Mouse (Mus musculus) cerebellum, adult 2 months (tissue): ENCODE measurements around the gene Ubald1. TPM values are rescaled to one million over a fixed set of nuclear protein-coding genes. Genes with fewer than 3 reads are reported as not detected.
A peak's percentile ranks its signal among the peaks of the same experiment; 100 is the strongest.

Experiments used
- DNase-seq, 2 experiments: peaks; one replicate each; pipeline ENCODE4 v3.0.0; 2021
- H3K27ac ChIP-seq: fragments of 200-500 bp; 2 replicates; pipeline ENCODE4 v1.5.1; 2012; ENCODE audit warnings: low read length, control low read depth, inconsistent platforms; ENCODE audit not compliant: insufficient read depth
- H3K27me3 ChIP-seq: fragments of 200-500 bp; 2 replicates; pipeline ENCODE4 v1.6.1; 2012; ENCODE audit warnings: inconsistent platforms, mild to moderate bottlenecking, low read length, moderate library complexity; ENCODE audit not compliant: control insufficient read depth, insufficient read depth
- H3K4me1 ChIP-seq: fragments of 200-500 bp; 2 replicates; pipeline ENCODE4 v1.6.1; 2011; ENCODE audit warnings: low read length; ENCODE audit not compliant: control insufficient read depth, insufficient read depth
- H3K4me3 ChIP-seq: fragments of 200-500 bp; replicated peaks from 2 replicates; pipeline ENCODE3; 2011; ENCODE audit warnings: mild to moderate bottlenecking, low read depth, low read length, control low read depth; ENCODE audit not compliant: insufficient read depth
- CTCF ChIP-seq: fragments of 200-500 bp; IDR thresholded peaks from 2 replicates; pipeline ENCODE4 v1.5.1; 2011; ENCODE audit warnings: low read depth, mild to moderate bottlenecking, control low read depth, low read length, moderate library complexity, borderline replicate concordance; ENCODE audit not compliant: insufficient read depth
- POLR2A ChIP-seq: fragments of 200-500 bp; IDR thresholded peaks from 2 replicates; pipeline ENCODE4 v1.6.1; 2011; ENCODE audit warnings: low read length, control low read depth, borderline replicate concordance; ENCODE audit not compliant: insufficient read depth
- WGBS: fragments of 180-500 bp; shearing (Covaris S2); methylation state at CpG from one replicate; pipeline ENCODE4 v1.1.7; 2018; 5-methylcytosine and 5-hydroxymethylcytosine counted together
- polyA plus RNA-seq: library from polyadenylated mRNA; depleted of rRNA; stranded (reverse); fragments of >200 nt; gene quantifications from 2 replicates; pipeline ENCODE4 v1.2.3, GENCODE M21; 2012

Gene Ubald1
- polyA plus RNA-seq, 1 experiment: 57.9 TPM

DNA sequence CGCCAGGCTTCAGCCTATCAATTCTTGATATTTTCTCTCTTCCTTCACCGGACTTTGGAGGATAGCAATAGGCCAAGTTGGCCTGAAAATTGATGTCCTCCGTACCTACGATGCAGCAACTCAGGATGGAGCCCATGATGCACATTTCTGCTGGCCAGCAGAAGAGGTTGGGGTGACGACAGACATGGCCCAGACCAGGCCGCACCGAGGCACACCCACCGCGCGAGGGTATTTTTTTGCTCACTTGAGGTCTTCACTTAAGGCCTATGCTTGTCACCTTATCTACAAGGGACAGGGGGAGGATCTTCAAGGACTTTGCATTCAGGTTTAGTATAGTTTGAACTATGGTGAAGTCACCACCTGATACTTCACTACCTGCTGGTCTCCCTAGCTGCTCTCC lies 4.8 kb upstream of the Ubald1 start:
- no peak for DNase-seq
- TF ChIP-seq POLR2A (no peak), CTCF (no peak)
- Histone ChIP-seq H3K27ac (peak overlapping the region; percentile 98; the same call in 1 of the 2 replicates), H3K27me3 (no peaks in the 10 kb centered on the region), H3K4me3 (no peak overlapping the region), H3K4me1 (peaks cover 10% of the 10 kb centered on the region; the same call in 1 of the 2 replicates)
- WGBS: 94% methylated on average over 10 of the region's 10 CpGs

- WGBS: 47% methylated on average over 10 of the region's 10 CpGs
- no peak for TF ChIP-seq POLR2A
- TF ChIP-seq CTCF: no peak
- no peak overlapping the region for H3K4me3 ChIP-seq
- no peaks in the 10 kb centered on the region for H3K27me3 ChIP-seq
- no peak for DNase-seq
- H3K4me1 ChIP-seq: peaks cover 18% of the 10 kb centered on the region
- H3K27ac ChIP-seq: no peak overlapping the region
Measured at GRCm38 (mm10) chr16:4881400-4882351, 1.6 kb upstream of the Ubald1 start.

- Histone ChIP-seq H3K4me1 (peaks cover 22% of the 10 kb centered on the region), H3K4me3 (peak overlapping the region; percentile 89)
Measured at GRCm38 (mm10) chr16:4879708-4880124, 399 bp downstream of the Ubald1 start.

GRCm38 (mm10) chr16:4879101-4879707 lies 911 bp downstream of the Ubald1 start:
- under 1% methylated on average over 54 of the region's 54 CpGs for WGBS
- H3K4me3 ChIP-seq: peak overlapping the region; percentile 89
- H3K27ac ChIP-seq: peak overlapping the region; percentile 99
- no peak for TF ChIP-seq CTCF
- no peak for TF ChIP-seq POLR2A
- peaks cover 22% of the 10 kb centered on the region for H3K4me1 ChIP-seq
- no peaks in the 10 kb centered on the region for H3K27me3 ChIP-seq
- peak in 1 of 2 experiments; percentile 55 for DNase-seq

More at GRCm38 (mm10) chr16:4879708-4880124, 399 bp downstream of the Ubald1 start:
- peak; percentile 92 for DNase-seq
- Histone ChIP-seq H3K27ac (peak overlapping the region; percentile 99), H3K27me3 (no peaks in the 10 kb centered on the region)
- TF ChIP-seq CTCF (no peak), POLR2A (peak; percentile 90)
- 1% methylated on average over 40 of the region's 40 CpGs for WGBS

- no peak for TF ChIP-seq CTCF
- no peak for TF ChIP-seq POLR2A
- H3K27ac ChIP-seq: no peak overlapping the region
- WGBS: 6% methylated on average over 5 of the region's 5 CpGs
Measured at GRCm38 (mm10) chr16:4878192-4878885, 1.8 kb downstream of the Ubald1 start.

GRCm38 (mm10) chr16:4877701-4878100 lies 2.4 kb downstream of the Ubald1 start:
- Histone ChIP-seq H3K27me3 (no peaks in the 10 kb centered on the region), H3K4me3 (peak overlapping the region; percentile 89), H3K4me1 (peaks cover 22% of the 10 kb centered on the region), H3K27ac (no peak overlapping the region)
- WGBS: 53% methylated on average over 3 of the region's 3 CpGs
- no peak for TF ChIP-seq POLR2A
- no peak for TF ChIP-seq CTCF
- no peak for DNase-seq

More at GRCm38 (mm10) chr16:4878192-4878885, 1.8 kb downstream of the Ubald1 start:
- peak overlapping the region; percentile 89 for H3K4me3 ChIP-seq
- H3K27me3 ChIP-seq: no peaks in the 10 kb centered on the region
- no peak for DNase-seq
- peaks cover 22% of the 10 kb centered on the region for H3K4me1 ChIP-seq

DNA sequence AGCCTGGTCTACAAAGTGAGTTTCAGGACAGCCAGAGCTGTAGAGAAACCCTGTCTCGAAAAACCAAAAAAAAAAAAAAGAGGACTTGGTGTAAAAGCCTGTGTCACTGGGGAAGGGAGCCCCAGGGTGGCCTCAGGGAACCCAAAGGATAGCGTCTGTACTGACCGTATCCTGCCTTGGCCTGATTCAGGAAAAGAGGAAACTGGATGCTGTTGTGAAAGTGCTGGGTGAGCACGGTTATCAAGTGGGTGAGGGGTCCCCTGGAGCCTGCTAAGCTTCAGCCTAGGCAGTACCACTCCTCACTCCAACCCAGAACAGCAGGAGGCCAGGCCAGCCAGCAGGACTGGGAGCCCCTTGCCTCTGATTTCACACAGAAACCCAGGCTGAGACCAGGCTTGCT lies 2.9 kb downstream of the Ubald1 start:
- Histone ChIP-seq H3K27me3 (no peaks in the 10 kb centered on the region), H3K4me1 (peaks cover 22% of the 10 kb centered on the region), H3K27ac (no peak overlapping the region), H3K4me3 (no peak overlapping the region)
- no peak for DNase-seq
- 69% methylated on average over 4 of the region's 4 CpGs for WGBS
- no peak for TF ChIP-seq POLR2A
- TF ChIP-seq CTCF: no peak

- Histone ChIP-seq H3K27me3 (no peaks in the 10 kb centered on the region), H3K4me3 (no peak overlapping the region), H3K4me1 (peaks cover 19% of the 10 kb centered on the region), H3K27ac (no peak overlapping the region)
- DNase-seq: peak; percentile 57 to 58
- TF ChIP-seq CTCF: no peak
- TF ChIP-seq POLR2A: no peak
- WGBS: 49% methylated on average over 8 of the region's 8 CpGs
Measured at GRCm38 (mm10) chr16:4876033-4876680, 4.0 kb downstream of the Ubald1 start.
